Comparison of ENCODE assay signal across 8 mouse cellular contexts in genomic region chr2:19909900-19910780, GRCm38 (mm10). TPM values are rescaled to one million over a fixed set of nuclear protein-coding genes. Genes with fewer than 3 reads are reported as not detected.
DNase-seq lines count a peak whose midpoint lies in the region; ATAC-seq and TF ChIP-seq lines count a peak whose summit lies in the region.

No protein-coding gene starts in this region.

- H3K4me1 ChIP-seq in ES-Bruce4 (ENCODE audit: control insufficient read depth, insufficient read depth, low read length) = no peaks in the 10 kb centered on the region
- peaks cover 8% of the 10 kb centered on the region; the same call in 1 of the 2 replicates for H3K4me1 ChIP-seq in forebrain, embryonic 16.5 days (replicated peaks; ENCODE audit: control insufficient read depth, insufficient read depth, low read length)
- peaks cover 22% of the 10 kb centered on the region for H3K4me1 ChIP-seq in neural tube, embryonic 15.5 days

- H3K36me3 ChIP-seq in ES-Bruce4 (ENCODE audit: control insufficient read depth, insufficient read depth, low read length, poor library complexity, severe bottlenecking) = no peaks in the 10 kb centered on the region
- no peaks in the 10 kb centered on the region for H3K36me3 ChIP-seq in forebrain, embryonic 16.5 days (ENCODE audit: control insufficient read depth, insufficient read depth)
- H3K36me3 ChIP-seq in neural tube, embryonic 15.5 days = no peaks in the 10 kb centered on the region

- TF ChIP-seq EP300 in ES-Bruce4 (IDR thresholded peaks at IDR 0.05; ENCODE audit: insufficient read depth, low read depth, low read length) = no peak

- TF ChIP-seq CTCF in gastrocnemius, adult 2 months (IDR thresholded peaks at IDR 0.05) = no peak
- no peak for TF ChIP-seq CTCF in ES-Bruce4 (IDR thresholded peaks at IDR 0.05; ENCODE audit: low read depth, low read length)

- peak overlapping the region; percentile 42 for H3K4me3 ChIP-seq in gastrocnemius, adult 2 months
- peak overlapping the region; percentile 87 for H3K4me3 ChIP-seq in ES-Bruce4 (ENCODE audit: low read depth, low read length)
- H3K4me3 ChIP-seq in forebrain, embryonic 16.5 days (replicated peaks; ENCODE audit: low read length) = peak overlapping the region; percentile 69
- peak overlapping the region; percentile 64 for H3K4me3 ChIP-seq in neural tube, embryonic 15.5 days (replicated peaks)

- 0 out of 2 replicates have a peak, but pooled peaks cover 3% of the 10 kb centered on the region for H3K9me3 ChIP-seq in ES-Bruce4 (replicated peaks; ENCODE audit: control insufficient read depth, insufficient read depth, low read length, poor library complexity, severe bottlenecking)
- H3K9me3 ChIP-seq in forebrain, embryonic 16.5 days (ENCODE audit: control insufficient read depth, low read length) = no peaks in the 10 kb centered on the region
- H3K9me3 ChIP-seq in neural tube, embryonic 15.5 days (replicated peaks) = no peaks in the 10 kb centered on the region

- no peak for DNase-seq in gastrocnemius, adult 2 months
- no peak for DNase-seq in gastrocnemius, postnatal 14 days
- peak; percentile 33 to 63 for DNase-seq in left cerebral cortex, adult 9 months (ENCODE audit: low spot score in 2 of 2)
- no peak for DNase-seq in cerebellum, adult 8-10 months

- TF ChIP-seq POLR2A in ES-Bruce4 (IDR thresholded peaks at IDR 0.05; ENCODE audit: insufficient read depth, low read length) = no peak

- H3K27me3 ChIP-seq in ES-Bruce4 (ENCODE audit: control insufficient read depth, insufficient read depth, low read length, poor library complexity, severe bottlenecking) = 0 out of 2 replicates have a peak, but pooled peaks cover 2% of the 10 kb centered on the region
- H3K27me3 ChIP-seq in forebrain, embryonic 16.5 days (replicated peaks; ENCODE audit: control insufficient read depth, insufficient read depth, low read length) = peaks cover 10% of the 10 kb centered on the region
- peaks cover 20% of the 10 kb centered on the region for H3K27me3 ChIP-seq in neural tube, embryonic 15.5 days (replicated peaks)

- no peak overlapping the region for H3K9ac ChIP-seq in ES-Bruce4 (ENCODE audit: low read depth, poor library complexity, severe bottlenecking)
- H3K9ac ChIP-seq in forebrain, embryonic 16.5 days (replicated peaks; ENCODE audit: low read depth, low read length) = peak overlapping the region; percentile 57
- peak overlapping the region; percentile 47 for H3K9ac ChIP-seq in neural tube, embryonic 15.5 days (replicated peaks)

- no peak overlapping the region for H3K27ac ChIP-seq in gastrocnemius, adult 2 months
- H3K27ac ChIP-seq in ES-Bruce4 (ENCODE audit: insufficient read depth, low read length) = no peak overlapping the region
- H3K27ac ChIP-seq in forebrain, embryonic 16.5 days (ENCODE audit: low read length) = no peak overlapping the region
- no peak overlapping the region for H3K27ac ChIP-seq in neural tube, embryonic 15.5 days (replicated peaks)

- WGBS in forebrain, embryonic 16.5 days = under 1% methylated on average over 31 of the region's 31 CpGs
- under 1% methylated on average over 30 of the region's 31 CpGs for WGBS in neural tube, embryonic 15.5 days

- peak overlapping the region; percentile 76 for H3K4me2 ChIP-seq in forebrain, embryonic 16.5 days (ENCODE audit: low read length)
- H3K4me2 ChIP-seq in neural tube, embryonic 15.5 days = peak overlapping the region; percentile 98

- ATAC-seq in forebrain, embryonic 16.5 days = peak; percentile 73
- peak; percentile 73 for ATAC-seq in neural tube, embryonic 15.5 days (ENCODE audit: low FRiP score)
- no peak for ATAC-seq in activated CD4-positive, CD25-positive, alpha-beta regulatory T cell, adult 4 months

- intact Hi-C loops in gastrocnemius, adult 2 months (cut with DNase I) = no loop called here
- intact Hi-C loops in gastrocnemius, postnatal 14 days (cut with DNase I; ENCODE audit: low total_unique reads) = loop anchor here (10.0 kb wide), 2 partner anchors 185 to 385 kb away; no protein-coding TSS in a partner anchor

RNA-seq across cellular contexts. Expression of gene Etl4, which starts 0.6 kb away (rescaled TPM):
- total RNA-seq in gastrocnemius, adult 2 months (2021) = 10 to 100 TPM; 57.5 to 85.3 TPM
- total RNA-seq in gastrocnemius, postnatal 14 days (2021) = 10 to 100 TPM; 28.3 to 46.7 TPM
- 154 and 172 TPM in 2 replicates for polyA plus RNA-seq in ES-Bruce4 (2011; ENCODE audit: insufficient read depth, insufficient read length, low read depth, missing spikeins)
- 13.7 and 16.5 TPM in 2 replicates for polyA plus RNA-seq in forebrain, embryonic 16.5 days (2015; fragmentation: Nextera tagmentation; extraction: Ambion mirVana)
- polyA plus RNA-seq in neural tube, embryonic 15.5 days (2015; fragmentation: Nextera tagmentation; extraction: Ambion mirVana) = 7.2 and 10.6 TPM in 2 replicates
- not detected for polyA plus RNA-seq in activated CD4-positive, CD25-positive, alpha-beta regulatory T cell, adult 4 months (2017; shearing (Covaris generic))

Comparison
In these comparisons a context has a peak if more than half of its experiments do, and no peak if none do; other contexts are left out.
1. DNase-seq: peak in left cerebral cortex, adult 9 months (2 of 2); none in gastrocnemius, adult 2 months (single experiment), gastrocnemius, postnatal 14 days (single experiment) and cerebellum, adult 8-10 months (single experiment).
2. Peak in every context shown above with its lines, with median percentiles within 50 percentile points of each other: H3K4me3 ChIP-seq.